Mouse (Mus musculus) C2C12 (cell line): ENCODE measurements around the gene Ppan. TPM values are rescaled to one million over a fixed set of nuclear protein-coding genes. Genes with fewer than 3 reads are reported as not detected.

ENCODE experiments used
- H3K27me3 ChIP-seq: one replicate; pipeline ENCODE4 v1.6.1; 2011; ENCODE audit not compliant: control insufficient read depth, insufficient read depth, insufficient read length
- H3K36me3 ChIP-seq: one replicate; pipeline ENCODE4 v1.6.1; 2011; ENCODE audit not compliant: control insufficient read depth, insufficient read depth
- H3K4me3 ChIP-seq: one replicate; pipeline ENCODE4 v1.5.1; 2011; ENCODE audit warnings: mild to moderate bottlenecking, control low read depth; ENCODE audit not compliant: poor library complexity, insufficient read depth, severe bottlenecking
- H3K79me2 ChIP-seq: one replicate; pipeline ENCODE4 v1.6.1; 2011; ENCODE audit not compliant: control insufficient read depth, insufficient read depth
- H3K79me3 ChIP-seq: one replicate; pipeline ENCODE4 v1.6.1; 2011; ENCODE audit warnings: low read depth, control low read depth
- H3ac ChIP-seq: one replicate; pipeline ENCODE3; 2011; ENCODE audit warnings: low read depth; ENCODE audit not compliant: control insufficient read depth, insufficient read length
- CEBPB ChIP-seq: IDR thresholded peaks from one replicate; pipeline ENCODE4 v1.6.1; 2011; ENCODE audit warnings: low read depth, mild to moderate bottlenecking, control low read depth, moderate library complexity
- CTCF ChIP-seq: IDR thresholded peaks from one replicate; pipeline ENCODE4 v1.5.1; 2011; ENCODE audit not compliant: control insufficient read depth, insufficient read depth, insufficient read length
- FOSL1 ChIP-seq: IDR thresholded peaks from one replicate; pipeline ENCODE4 v1.8.0; 2011; ENCODE audit warnings: mild to moderate bottlenecking, low read length; ENCODE audit not compliant: poor library complexity, insufficient read depth, severe bottlenecking
- MAX ChIP-seq: IDR thresholded peaks from one replicate; pipeline ENCODE4 v1.6.1; 2011; ENCODE audit warnings: mild to moderate bottlenecking, control low read depth
- MYOD1 ChIP-seq: IDR thresholded peaks from one replicate; pipeline ENCODE4 v1.6.1; 2011; ENCODE audit warnings: low read depth; ENCODE audit not compliant: control insufficient read depth, insufficient read length
- MYOG ChIP-seq: IDR thresholded peaks from one replicate; pipeline ENCODE4 v1.6.1; 2011; ENCODE audit not compliant: control insufficient read depth, insufficient read length; ENCODE audit errors: extremely low read depth
- USF1 ChIP-seq: IDR thresholded peaks from one replicate; pipeline ENCODE4 v1.6.1; 2011; ENCODE audit warnings: low read depth, mild to moderate bottlenecking, control low read depth, moderate library complexity
- polyA plus RNA-seq: library from polyadenylated mRNA; unstranded; fragments of >200 nt; fragmentation: generic; extraction: Trizol; gene quantifications from one replicate; pipeline ENCODE4 v1.2.1, GENCODE M21; 2012; ENCODE audit warnings: missing spikeins

Gene Ppan
- polyA plus RNA-seq, 1 experiment: 88.3 TPM

- H3ac ChIP-seq: no peak overlapping the region
- H3K36me3 ChIP-seq: no peaks in the 10 kb centered on the region
- no peaks in the 10 kb centered on the region for H3K27me3 ChIP-seq
- no peaks in the 10 kb centered on the region for H3K79me3 ChIP-seq
- H3K79me2 ChIP-seq: no peaks in the 10 kb centered on the region
- TF ChIP-seq FOSL1: no peak
- no peak for TF ChIP-seq MAX
- TF ChIP-seq CEBPB: no peak
- no peak for TF ChIP-seq USF1
- TF ChIP-seq MYOD1: no peak
- no peak for TF ChIP-seq MYOG
- no peak for TF ChIP-seq CTCF
- no peak overlapping the region for H3K4me3 ChIP-seq
Observed at GRCm38 (mm10) chr9:20877118-20878040, 10.6 kb upstream of the Ppan start.

GRCm38 (mm10) chr9:20878041-20878709, 9.8 kb upstream of the Ppan start:
- peak overlapping the region; percentile 22 for H3ac ChIP-seq
- TF ChIP-seq USF1 (no peak), MAX (peak; percentile 77), CEBPB (no peak), CTCF (peak; percentile 91), FOSL1 (no peak), MYOD1 (no peak), MYOG (no peak)
- H3K36me3 ChIP-seq: no peaks in the 10 kb centered on the region
- H3K27me3 ChIP-seq: no peaks in the 10 kb centered on the region
- H3K79me3 ChIP-seq: no peaks in the 10 kb centered on the region
- peak overlapping the region; percentile 18 for H3K4me3 ChIP-seq
- no peaks in the 10 kb centered on the region for H3K79me2 ChIP-seq

- no peaks in the 10 kb centered on the region for H3K36me3 ChIP-seq
- H3K79me2 ChIP-seq: no peaks in the 10 kb centered on the region
- no peak for TF ChIP-seq CEBPB
- no peak for TF ChIP-seq CTCF
- no peak for TF ChIP-seq MYOD1
- TF ChIP-seq USF1: no peak
- no peak for TF ChIP-seq FOSL1
- TF ChIP-seq MYOG: no peak
- no peak for TF ChIP-seq MAX
- H3K27me3 ChIP-seq: no peaks in the 10 kb centered on the region
- peak overlapping the region; percentile 18 for H3K4me3 ChIP-seq
- no peaks in the 10 kb centered on the region for H3K79me3 ChIP-seq
- peak overlapping the region; percentile 22 for H3ac ChIP-seq
Observed at GRCm38 (mm10) chr9:20878710-20879065, 9.3 kb upstream of the Ppan start.

GRCm38 (mm10) chr9:20879097-20879792, 8.7 kb upstream of the Ppan start, which contains the start of gene Angptl6:
Angptl6 (minus strand) TSS chr9:20879727.
- peak within 1 kb of the TSS; percentile 22 for H3ac ChIP-seq
- no peaks in the 10 kb centered on the region for H3K36me3 ChIP-seq
- H3K4me3 ChIP-seq: peak within 1 kb of the TSS; percentile 18
- TF ChIP-seq MYOG: no peak
- no peak for TF ChIP-seq MAX
- TF ChIP-seq USF1: no peak
- no peak for TF ChIP-seq CEBPB
- TF ChIP-seq MYOD1: no peak
- TF ChIP-seq FOSL1: no peak
- TF ChIP-seq CTCF: no peak
- H3K27me3 ChIP-seq: no peaks in the 10 kb centered on the region
- H3K79me3 ChIP-seq: no peaks in the 10 kb centered on the region
- H3K79me2 ChIP-seq: no peaks in the 10 kb centered on the region

- Histone ChIP-seq H3ac (no peak overlapping the region), H3K79me3 (peaks cover 22% of the 10 kb centered on the region), H3K36me3 (peaks cover 24% of the 10 kb centered on the region), H3K27me3 (no peaks in the 10 kb centered on the region), H3K4me3 (no peak overlapping the region), H3K79me2 (peaks cover 37% of the 10 kb centered on the region)
- TF ChIP-seq CEBPB (no peak), MAX (no peak), MYOG (no peak), MYOD1 (no peak), USF1 (no peak), CTCF (no peak), FOSL1 (no peak)
Observed at GRCm38 (mm10) chr9:20886563-20886962, 1.4 kb upstream of the Ppan start.
